Mouse (Mus musculus) hindbrain, embryonic 11.5 days (tissue): ENCODE measurements around the gene Atp2b2. TPM values are rescaled to one million over a fixed set of nuclear protein-coding genes. Genes with fewer than 3 reads are reported as not detected.

Experiments
- ATAC-seq: fragments of 200-750 bp; cut with Nextera tagmentation; 2 replicates; pipeline ENCODE4 v1.8.0; 2017; ENCODE audit warnings: mild to moderate bottlenecking, moderate TSS enrichment, moderate library complexity; ENCODE audit not compliant: low FRiP score
- DNase-seq: peaks from one replicate; pipeline ENCODE4 v3.0.0-alpha.2; 2015; ENCODE audit warnings: low spot score
- H3K27ac ChIP-seq: fragments of 300-500 bp; sonication (generic); 2 replicates; pipeline ENCODE4 v1.5.1; 2014; ENCODE audit warnings: mild to moderate bottlenecking, low read depth, low read length
- H3K27me3 ChIP-seq: fragments of 300-500 bp; sonication (generic); 2 replicates; pipeline ENCODE4 v1.6.1; 2014; ENCODE audit warnings: mild to moderate bottlenecking, low read length, moderate library complexity, mixed read lengths; ENCODE audit not compliant: control insufficient read depth, insufficient read depth
- H3K36me3 ChIP-seq: fragments of 300-500 bp; sonication (generic); 2 replicates; pipeline ENCODE4 v1.6.1; 2014; ENCODE audit warnings: mild to moderate bottlenecking, low read length, moderate library complexity, mixed read lengths; ENCODE audit not compliant: control insufficient read depth, insufficient read depth
- H3K4me1 ChIP-seq: fragments of 300-500 bp; sonication (generic); replicated peaks from 2 replicates; pipeline ENCODE4 v1.6.1; 2014; ENCODE audit warnings: low read length, mixed read lengths; ENCODE audit not compliant: control insufficient read depth, insufficient read depth
- H3K4me2 ChIP-seq: fragments of 300-500 bp; sonication (generic); replicated peaks from 2 replicates; pipeline ENCODE4 v1.6.1; 2014; ENCODE audit warnings: mild to moderate bottlenecking, low read depth, low read length
- H3K4me3 ChIP-seq: fragments of 300-500 bp; sonication (generic); 2 replicates; pipeline ENCODE4 v1.5.1; 2014; ENCODE audit warnings: low read depth, low read length
- H3K9ac ChIP-seq: fragments of 300-500 bp; sonication (generic); 2 replicates; pipeline ENCODE4 v1.6.1; 2014; ENCODE audit warnings: low read depth, low read length
- H3K9me3 ChIP-seq: fragments of 300-500 bp; sonication (generic); 2 replicates; pipeline ENCODE4 v1.6.1; 2016; ENCODE audit warnings: low read length; ENCODE audit not compliant: control insufficient read depth
- WGBS: fragments of 180-500 bp; shearing (Covaris S2); extraction: QIAGEN DNeasy Blood & Tissue Kit; methylation state at CpG from one replicate; pipeline ENCODE4 v1.1.7; 2014; 5-methylcytosine and 5-hydroxymethylcytosine counted together
- polyA plus RNA-seq: library from polyadenylated mRNA; unstranded; fragments of >200 nt; fragmentation: Nextera tagmentation; extraction: Ambion mirVana; gene quantifications from 2 replicates; pipeline ENCODE4 v1.2.1, GENCODE M21; 2014

Atp2b2 gene
- polyA plus RNA-seq, 1 experiment from 2014 or later = 5.2 TPM

DNA sequence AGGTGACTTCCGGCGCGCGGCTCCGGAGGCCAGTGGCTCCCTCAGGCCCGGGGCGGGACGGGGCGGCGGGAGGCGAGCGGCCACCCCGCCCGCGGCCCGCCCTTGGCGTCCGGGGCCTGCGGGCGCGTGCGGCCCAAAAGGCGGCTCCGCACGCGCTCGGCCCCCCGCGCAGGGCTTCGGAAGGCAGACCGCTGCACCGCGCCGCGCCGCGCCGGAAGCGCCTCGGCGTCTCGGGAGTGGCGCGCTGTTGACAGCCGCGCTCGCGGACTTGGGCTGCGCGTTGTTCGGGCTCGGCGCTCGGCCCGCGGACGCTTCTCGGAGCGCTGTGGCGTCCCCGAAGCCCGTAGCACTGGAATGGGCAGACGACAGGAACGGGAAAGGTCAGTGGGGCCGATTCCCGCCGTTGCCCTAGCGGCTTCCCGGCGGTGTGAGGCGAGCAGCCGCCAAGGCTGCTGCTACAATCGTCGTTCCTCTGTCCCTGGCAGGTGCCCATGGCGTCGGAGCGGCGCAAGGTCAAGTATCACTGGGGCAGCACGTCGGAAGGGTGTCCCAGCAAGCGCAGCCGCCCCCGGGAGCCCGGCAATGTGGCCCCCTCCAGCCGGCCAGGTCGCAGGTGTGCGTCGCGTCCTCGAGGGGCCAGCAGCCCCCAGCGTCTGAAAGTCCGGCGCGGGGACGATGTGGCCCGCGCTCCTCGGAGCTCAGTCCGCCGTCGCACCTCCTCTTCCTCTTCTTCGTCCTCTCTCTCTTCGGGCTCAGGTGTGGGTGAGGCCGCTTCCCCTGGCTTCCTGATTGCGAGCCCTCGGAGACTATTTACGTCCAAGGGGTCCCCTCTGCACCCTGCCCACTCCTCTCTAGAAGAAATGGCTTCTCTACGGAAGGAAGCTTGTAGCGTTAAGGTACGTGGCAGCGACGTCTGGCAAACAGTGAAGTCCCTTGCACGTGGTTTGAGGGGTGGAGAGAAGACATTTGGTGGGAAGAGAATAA lies 344.9 kb downstream of the Atp2b2 start:
- no peak; the same call in none of the 2 replicates for ATAC-seq

DNA sequence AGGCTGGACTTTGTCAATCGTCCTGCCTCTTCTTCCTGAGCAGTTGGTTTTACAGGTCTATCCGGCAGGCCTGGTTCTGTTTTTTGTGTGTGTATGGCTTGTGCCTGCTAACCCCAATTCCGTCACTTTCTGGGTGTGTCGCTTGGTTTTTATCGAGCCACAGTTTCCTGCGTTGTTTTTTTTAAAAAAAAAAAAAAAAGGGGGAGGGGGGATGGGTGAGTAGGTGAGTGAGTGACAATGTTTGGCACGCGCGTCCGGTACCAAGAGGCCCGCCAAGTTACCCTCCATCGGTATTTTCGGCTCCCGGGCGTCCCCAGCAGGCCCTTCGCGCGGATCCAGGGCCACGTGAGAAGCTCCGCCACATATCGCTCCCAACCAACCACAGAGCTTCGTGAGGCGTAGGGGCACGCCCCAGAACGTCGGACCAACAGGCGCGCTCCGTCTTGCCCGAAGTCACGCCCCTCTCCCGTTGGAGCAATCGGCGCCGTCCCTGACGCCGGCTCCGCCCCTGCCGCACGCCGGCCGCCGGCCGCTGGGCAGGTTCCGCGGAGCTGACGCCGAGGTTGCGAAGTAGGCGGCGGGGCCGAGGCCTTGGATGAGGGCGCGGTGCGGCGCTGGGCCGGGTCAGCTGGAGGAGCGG lies 345.7 kb downstream of the Atp2b2 start, which contains the start of gene Tatdn2:
Gene Tatdn2 (plus strand): TSS at position 469 of the 640 bp plus-strand sequence.
- Histone ChIP-seq H3K27ac (peak within 1 kb of the TSS; percentile 81), H3K36me3 (no peaks in the 10 kb centered on the region), H3K9me3 (no peaks in the 10 kb centered on the region), H3K4me2 (peak within 1 kb of the TSS; percentile 99), H3K27me3 (no peaks in the 10 kb centered on the region), H3K9ac (peak within 1 kb of the TSS; percentile 82), H3K4me1 (peaks cover 4% of the 10 kb centered on the region), H3K4me3 (peak within 1 kb of the TSS; percentile 85)
- ATAC-seq = peak; percentile 99
- peak; percentile 94 for DNase-seq
- WGBS = under 1% methylated on average over 53 of the region's 58 CpGs

More for the DNA sequence above, 344.9 kb downstream of the Atp2b2 start:
- H3K4me3 ChIP-seq = peak overlapping the region; percentile 85
- peak; percentile 36 for DNase-seq
- peaks cover 4% of the 10 kb centered on the region for H3K4me1 ChIP-seq
- H3K9me3 ChIP-seq = no peaks in the 10 kb centered on the region
- H3K27ac ChIP-seq = peak overlapping the region; percentile 81
- no peaks in the 10 kb centered on the region for H3K27me3 ChIP-seq
- under 1% methylated on average over 95 of the region's 113 CpGs for WGBS
- H3K36me3 ChIP-seq = no peaks in the 10 kb centered on the region
- peak overlapping the region; percentile 82 for H3K9ac ChIP-seq
- H3K4me2 ChIP-seq = peak overlapping the region; percentile 99

DNA sequence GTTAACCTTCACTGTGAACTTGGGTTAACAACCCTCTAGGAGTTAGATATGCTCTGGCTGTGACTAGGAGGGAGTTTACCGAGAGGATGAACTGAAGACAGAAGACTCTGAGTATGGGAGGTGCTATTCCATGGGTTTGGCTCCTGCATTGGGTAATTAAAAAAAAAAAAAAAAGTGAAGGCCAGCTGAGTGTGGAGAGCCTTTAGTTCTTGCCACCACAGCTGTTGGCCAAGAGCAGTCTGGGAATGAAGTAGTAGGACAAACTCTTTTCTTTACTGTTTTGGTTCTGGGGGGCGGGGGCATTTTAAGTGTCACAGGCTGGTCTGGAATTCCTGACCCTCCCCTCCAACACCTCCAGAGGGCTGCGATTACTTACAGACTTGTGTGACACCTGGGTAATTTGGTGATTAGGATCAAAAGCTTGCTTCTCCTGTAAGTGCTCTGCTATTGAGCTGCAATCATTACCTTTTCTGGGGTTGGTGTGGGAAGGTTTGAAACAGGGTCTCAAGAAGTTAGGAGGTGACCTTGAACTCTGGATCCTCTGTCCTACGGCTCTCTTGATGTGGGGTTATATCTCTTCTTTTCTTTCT lies 346.6 kb downstream of the Atp2b2 start:
- ATAC-seq (no peak), DNase-seq (no peak)
- Histone ChIP-seq H3K4me2 (no peak overlapping the region), H3K27ac (no peak overlapping the region), H3K9me3 (no peaks in the 10 kb centered on the region), H3K27me3 (no peaks in the 10 kb centered on the region), H3K4me1 (peaks cover 4% of the 10 kb centered on the region), H3K9ac (no peak overlapping the region), H3K36me3 (no peaks in the 10 kb centered on the region), H3K4me3 (no peak overlapping the region; the same call in 1 of the 2 replicates)
- 87% methylated on average over 4 of the region's 4 CpGs for WGBS

DNA sequence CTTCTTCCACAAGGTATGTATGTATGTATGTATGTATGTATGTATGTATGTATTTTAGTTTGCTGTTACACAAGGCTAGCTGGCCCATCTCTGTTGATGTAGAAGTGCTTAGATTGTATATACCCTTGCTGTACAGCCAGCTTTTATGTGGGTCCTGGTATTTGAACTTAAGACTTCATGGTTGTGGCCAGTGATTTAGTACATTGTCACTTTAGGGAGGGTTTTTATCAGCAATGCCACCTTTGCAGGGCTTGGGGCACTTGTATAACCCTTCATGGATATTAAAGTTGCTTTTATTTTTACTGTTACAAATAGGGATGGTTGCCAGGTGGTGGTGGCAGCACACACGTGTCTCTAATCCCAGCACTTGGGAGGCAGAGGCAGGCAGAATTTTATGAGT lies 347.2 kb downstream of the Atp2b2 start:
- ATAC-seq = no peak
- no peak overlapping the region for H3K27ac ChIP-seq
- H3K4me2 ChIP-seq = no peak overlapping the region
- no peaks in the 10 kb centered on the region for H3K36me3 ChIP-seq
- H3K4me3 ChIP-seq = no peak overlapping the region
- DNase-seq = no peak
- WGBS = 70% methylated on average over 1 of the region's 1 CpGs
- no peak overlapping the region for H3K9ac ChIP-seq
- peaks cover 8% of the 10 kb centered on the region for H3K4me1 ChIP-seq
- H3K9me3 ChIP-seq = no peaks in the 10 kb centered on the region
- no peaks in the 10 kb centered on the region for H3K27me3 ChIP-seq

Other genes starting within 250 kb of the Atp2b2 start
- 0.73 and 0.91 TPM in 2 replicates for gene Slc6a11, start 88.6 kb upstream of the Atp2b2 start, polyA plus RNA-seq
- gene Slc6a1, start 240.0 kb upstream of the Atp2b2 start, polyA plus RNA-seq = 17.3 and 23.1 TPM in 2 replicates